Mouse (Mus musculus) left cerebral cortex, adult 18-20 months (tissue): ENCODE measurements around the gene Zfp706. TPM values are rescaled to one million over a fixed set of nuclear protein-coding genes. Genes with fewer than 3 reads are reported as not detected.
A peak's percentile ranks its signal among the peaks of the same experiment; 100 is the strongest.

Experiments
- DNase-seq, 2 experiments: peaks; one replicate each; pipeline ENCODE4 v3.0.0; 2021 to 2022; ENCODE audit warnings: low spot score in 2 of 2, mixed read lengths in 1 of 2
- total RNA-seq, 2 experiments: library from RNA; stranded (reverse); gene quantifications; 2 replicates each; pipeline ENCODE4 v1.2.3; 2021

Zfp706 gene
- total RNA-seq, 2 experiments from 2014 or later = 231 to 242 TPM

DNA sequence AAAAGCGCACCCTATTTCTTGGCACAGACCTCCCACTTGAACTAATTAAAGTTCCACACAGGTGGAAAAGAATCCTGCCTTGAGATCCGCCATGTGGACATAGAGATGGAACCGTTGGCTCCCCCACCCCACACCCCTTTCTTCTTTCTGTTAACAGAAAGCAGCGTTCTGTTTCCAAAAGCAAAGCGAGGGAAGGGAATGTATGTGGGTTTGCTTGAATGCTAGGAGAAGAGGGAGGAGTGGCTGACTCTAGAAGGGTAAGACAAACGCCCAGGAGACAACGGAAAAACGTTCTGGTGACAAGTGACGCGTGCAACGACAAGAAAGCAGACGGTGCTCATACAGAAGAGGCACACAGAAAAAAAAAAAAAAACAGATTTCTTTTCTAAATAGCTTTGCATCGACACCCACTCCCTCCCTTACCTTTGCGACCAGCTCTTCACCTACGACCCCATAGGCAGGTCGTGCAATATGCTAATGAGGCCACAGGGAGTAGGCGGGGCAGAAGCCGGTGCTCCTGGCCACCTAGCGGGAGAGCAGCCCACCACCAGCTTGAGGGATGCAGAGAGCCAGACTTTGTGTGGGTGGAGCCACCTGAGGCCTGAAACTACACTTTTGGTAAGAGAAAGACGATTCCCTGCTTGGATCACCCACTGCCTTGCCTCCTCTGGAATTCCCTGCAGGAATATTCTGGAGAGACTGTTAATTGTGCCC is 27.9 kb downstream of the Zfp706 start:
- peak; percentile 65 to 77 for DNase-seq

- no peak for DNase-seq
Observed at GRCm38 (mm10) chr15:36979159-36979487, 28.4 kb downstream of the Zfp706 start.

DNA sequence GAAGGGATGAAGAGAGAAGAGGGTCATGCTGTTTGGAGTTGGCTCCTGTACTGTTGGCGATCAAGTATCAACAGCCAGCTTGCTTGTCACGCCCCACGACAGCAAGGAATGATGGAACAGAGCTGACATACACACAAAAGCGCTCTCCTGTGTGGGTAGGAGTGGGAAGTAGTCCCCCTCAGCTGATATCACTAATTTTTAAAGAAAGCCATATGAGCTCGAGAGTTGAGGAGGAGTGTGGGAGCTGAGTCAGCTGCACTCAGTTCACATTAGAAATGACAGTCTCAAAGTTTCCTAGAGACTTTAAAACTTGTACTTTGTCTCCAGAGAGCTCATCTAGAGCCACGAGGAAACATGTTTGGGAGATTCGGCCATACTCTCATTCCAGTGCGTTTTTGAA is 29.8 kb downstream of the Zfp706 start:
- DNase-seq = no peak

DNA sequence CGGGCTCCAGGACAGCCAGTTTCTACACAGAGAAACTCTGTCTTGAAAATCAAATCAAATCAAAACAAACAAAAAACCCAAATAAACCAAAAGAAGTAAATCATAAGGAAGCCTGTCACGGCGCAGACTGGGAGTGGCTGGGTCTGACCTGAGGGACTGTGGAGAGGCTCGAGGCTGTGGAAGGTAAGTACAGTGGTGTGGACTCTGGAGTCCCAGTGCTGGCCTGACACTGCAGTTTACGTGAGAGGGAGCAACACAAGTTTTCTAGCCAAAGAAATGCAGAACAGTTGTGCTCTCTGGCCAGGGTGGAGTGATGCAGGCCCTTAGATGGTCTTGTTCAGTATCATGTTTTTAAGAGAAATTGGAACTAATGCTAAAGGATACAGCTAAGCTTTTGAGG is 31.9 kb downstream of the Zfp706 start:
- no peak for DNase-seq

- no peak for DNase-seq
Observed at GRCm38 (mm10) chr15:36975256-36975620, 32.3 kb downstream of the Zfp706 start.

DNA sequence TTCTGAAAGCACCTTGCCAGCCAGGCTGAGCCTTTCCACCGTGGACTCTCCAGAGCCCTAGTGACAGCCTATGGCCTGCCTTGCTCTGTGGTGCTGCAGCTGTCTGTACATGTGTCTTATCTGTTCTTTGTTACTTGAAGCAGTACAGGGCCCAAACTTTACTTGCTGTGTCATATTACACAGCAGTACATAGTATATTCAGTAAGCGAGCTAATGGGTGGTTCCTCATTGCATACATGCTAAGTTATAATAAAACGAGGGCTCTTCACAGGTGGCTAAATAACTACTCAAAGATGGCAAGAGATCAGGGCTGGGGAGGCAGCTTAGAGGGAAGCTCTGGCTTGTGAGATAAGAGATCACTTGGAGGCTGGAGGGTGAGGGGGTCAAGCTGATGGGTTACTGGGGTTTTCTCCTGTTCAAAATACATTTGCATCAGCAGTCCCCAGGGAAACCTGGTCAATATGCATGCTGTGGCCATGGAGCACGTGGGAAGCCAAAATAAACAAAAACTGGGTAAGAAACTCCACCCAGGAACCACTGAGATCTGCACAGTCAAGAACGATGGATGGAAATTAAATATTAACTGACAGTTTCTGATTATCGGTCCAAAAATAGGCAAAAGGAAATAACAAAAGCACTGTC is 32.8 kb downstream of the Zfp706 start:
- DNase-seq = no peak

DNA sequence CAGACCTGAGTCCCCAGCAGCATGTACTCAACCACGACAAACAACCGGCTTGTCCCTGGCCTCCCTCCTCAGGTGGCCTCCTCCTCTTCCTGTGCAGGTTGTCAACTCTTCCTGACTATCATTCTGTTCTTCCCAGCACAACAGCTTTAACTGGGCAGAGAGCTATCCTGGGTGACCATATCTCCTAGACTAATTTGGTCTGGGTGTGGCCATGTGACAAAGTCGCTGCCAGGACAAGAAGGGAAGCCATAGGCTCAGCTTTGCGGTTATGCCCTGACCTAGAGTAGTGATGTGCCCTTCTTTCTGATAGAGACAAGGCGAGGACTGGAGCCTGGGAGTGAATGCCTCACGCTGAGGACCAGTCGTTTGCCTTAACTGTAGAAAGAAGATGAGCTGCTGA is 33.9 kb downstream of the Zfp706 start:
- DNase-seq = no peak

- no peak for DNase-seq
Observed at GRCm38 (mm10) chr15:36973290-36973689, 34.3 kb downstream of the Zfp706 start.

- DNase-seq = no peak
Observed at GRCm38 (mm10) chr15:36969794-36970193, 37.8 kb downstream of the Zfp706 start.

DNA sequence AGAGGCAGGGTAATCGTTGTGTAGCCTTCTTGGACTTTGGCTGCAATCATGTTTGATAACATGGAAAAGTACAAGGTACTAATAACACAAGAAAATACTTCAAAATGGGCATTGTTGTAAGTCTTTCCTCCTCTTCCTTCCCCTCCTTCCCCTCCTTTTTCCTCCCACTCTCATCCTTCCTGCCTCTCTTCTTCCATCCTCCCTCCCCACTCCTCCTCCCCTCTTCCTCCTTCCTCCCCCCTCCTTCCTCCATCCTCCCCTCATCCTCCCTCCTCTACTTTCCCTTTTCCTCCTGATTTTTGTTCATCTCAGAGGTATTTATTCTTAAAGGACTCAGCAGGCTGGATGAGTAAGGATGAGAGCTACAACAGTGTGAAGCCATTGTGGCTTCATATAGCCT is 39.3 kb downstream of the Zfp706 start:
- no peak for DNase-seq

DNA sequence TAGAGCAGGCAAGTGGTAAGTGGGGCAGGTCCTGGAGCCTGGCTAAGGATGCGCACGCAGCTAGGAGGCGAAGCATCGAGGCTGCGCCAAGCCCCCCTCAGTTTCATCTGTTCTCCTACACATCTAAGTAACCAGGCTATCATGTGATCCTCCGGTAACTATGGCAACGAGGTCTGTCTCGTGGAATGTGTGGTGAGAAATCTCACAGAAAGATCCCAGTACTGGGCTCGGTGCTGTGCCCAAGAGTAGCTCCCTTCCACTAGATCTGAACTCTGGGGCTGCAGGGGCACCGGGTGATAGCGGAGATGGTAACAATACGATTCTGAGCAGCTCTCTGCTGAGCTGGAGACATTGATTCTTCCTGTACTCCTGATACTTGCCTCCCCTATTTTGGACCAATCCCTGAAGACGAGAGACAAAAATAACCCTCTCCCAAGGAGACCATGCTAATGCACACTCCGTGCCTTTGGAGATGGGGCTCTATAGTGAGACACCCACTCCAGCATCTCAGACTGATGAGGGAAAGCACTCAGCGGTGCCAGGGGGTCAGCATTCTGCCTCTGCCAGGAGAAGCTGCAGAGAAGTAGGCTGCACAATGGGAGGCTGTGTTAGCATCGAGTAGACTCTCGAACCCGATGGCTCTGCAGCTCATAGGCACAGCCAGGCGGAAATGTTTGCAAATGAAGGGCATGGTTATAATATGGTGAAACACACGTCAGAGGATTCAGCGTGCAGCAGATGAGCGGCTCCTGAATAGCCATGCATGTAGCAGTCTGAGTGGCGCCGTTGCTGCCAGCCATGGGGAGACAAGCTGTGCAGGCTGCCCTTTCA is 40.0 kb downstream of the Zfp706 start:
- DNase-seq = peak; percentile 89 to 93

GRCm38 (mm10) chr15:36966940-36967339 is 40.6 kb downstream of the Zfp706 start:
- peak; percentile 47 to 58 for DNase-seq

DNA sequence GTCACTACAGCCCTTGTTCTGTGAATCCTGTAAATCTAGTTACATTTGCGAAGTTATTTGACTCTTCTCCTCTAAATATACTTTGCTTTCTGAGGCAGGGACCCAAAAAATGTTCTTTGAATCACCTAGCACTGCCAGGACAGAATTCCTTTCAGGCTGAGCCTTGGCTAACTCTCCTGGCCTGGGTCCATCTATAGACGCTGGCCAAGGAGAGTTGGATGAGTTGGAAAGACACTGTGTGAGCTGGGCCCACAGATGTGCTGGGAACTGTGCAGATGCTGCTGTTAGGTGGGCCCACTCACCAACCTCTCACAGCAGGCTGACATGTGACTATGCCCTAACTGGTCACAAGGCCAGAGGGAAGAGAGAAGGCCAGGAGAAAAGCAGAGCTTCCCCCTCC is 41.1 kb downstream of the Zfp706 start:
- DNase-seq = peak in 1 of 2 experiments; percentile 44

- DNase-seq = no peak
Observed at GRCm38 (mm10) chr15:36965743-36966142, 41.8 kb downstream of the Zfp706 start.

DNA sequence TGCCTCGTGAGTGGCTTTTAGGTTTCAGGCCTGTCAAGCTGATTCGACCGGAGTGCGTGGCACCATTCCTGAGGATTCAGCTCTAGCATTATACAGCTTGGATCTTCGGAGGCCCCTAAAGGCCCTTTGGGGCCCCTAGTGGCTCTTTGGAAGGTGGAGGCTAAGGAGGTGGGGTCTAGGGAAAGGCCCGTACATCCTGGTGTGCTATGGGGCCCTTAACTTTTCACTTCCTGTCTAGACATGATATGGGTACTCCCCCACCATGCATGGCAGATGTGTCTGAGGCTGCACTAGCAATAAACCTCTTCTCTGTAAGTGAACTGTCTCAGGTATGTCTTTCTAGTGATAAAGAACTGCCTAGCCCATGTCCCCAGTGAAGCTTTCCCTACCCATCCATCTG is 44.6 kb downstream of the Zfp706 start:
- no peak for DNase-seq

DNA sequence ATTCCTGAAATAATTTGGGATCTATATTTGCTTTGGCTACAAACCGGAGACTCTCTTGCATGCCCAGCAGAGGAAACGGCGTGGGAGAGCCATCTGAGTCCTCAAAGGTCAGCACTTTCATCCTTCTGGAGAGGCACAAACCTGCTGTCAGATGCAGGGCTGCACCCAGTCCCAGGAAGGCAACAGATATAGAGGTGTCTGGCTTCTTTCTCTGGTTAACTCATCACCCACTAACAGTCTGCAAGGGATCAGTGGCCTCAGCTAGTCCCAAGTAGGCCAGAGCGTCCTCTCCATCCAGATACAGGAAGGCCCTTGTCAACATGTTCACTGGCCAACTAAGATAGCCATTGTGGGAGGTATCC is 46.7 kb downstream of the Zfp706 start:
- DNase-seq = no peak

GRCm38 (mm10) chr15:36960010-36960875 is 47.3 kb downstream of the Zfp706 start:
- peak; percentile 83 to 87 for DNase-seq

GRCm38 (mm10) chr15:36956221-36956620 is 51.4 kb downstream of the Zfp706 start:
- no peak for DNase-seq

DNA sequence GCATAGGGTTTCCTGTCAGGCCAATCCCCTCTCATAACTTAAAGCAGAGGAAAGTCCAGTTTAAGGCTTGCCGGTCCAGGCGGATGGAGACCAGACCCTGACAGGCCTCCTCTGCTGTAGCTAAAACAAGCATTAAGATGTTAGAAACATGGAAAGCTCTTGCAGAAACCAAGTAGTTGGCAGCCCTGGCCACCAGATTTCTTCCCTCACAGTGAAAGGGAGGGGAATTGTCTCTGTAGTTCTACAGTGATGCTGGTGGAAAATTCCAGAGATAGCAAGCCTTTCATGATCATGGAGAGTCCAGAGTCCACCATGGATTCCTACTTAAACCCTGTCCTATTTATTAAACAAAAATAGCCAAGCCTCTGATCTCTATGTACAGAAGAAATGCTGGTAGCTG is 57.3 kb downstream of the Zfp706 start:
- DNase-seq = no peak

GRCm38 (mm10) chr15:36948866-36949546 is 58.6 kb downstream of the Zfp706 start:
- DNase-seq = no peak
